Mouse (Mus musculus) E14TG2a.4 (cell line): ENCODE results near the gene Wap.

Source experiments
- CTCF ChIP-seq: conservative IDR thresholded peaks from 2 replicates; pipeline ENCODE4 v1.5.1; 2014; ENCODE audit warnings: low read length
- POU5F1 ChIP-seq: IDR thresholded peaks from 2 replicates; pipeline ENCODE4 v1.6.1; 2014; ENCODE audit warnings: low read length, borderline replicate concordance

DNA sequence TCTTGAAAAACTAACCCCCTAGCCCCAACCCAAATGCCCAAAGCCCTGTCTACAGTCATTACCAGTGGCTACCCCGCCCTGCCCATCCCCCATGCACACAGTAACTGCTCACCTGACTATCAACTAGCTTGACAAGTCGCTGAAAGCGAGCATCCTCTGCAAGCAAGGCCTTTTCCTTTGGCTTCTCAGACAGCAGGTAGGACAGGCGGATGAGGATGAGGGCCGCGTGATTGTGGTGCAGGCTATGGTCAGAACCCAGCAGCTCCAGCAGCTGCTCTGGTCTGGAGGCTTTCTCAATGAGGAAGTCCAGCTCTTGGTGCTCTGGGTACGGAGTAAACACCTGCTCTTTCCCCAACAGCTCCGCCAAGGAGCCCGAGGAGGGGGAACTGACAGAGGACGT lies 14.7 kb downstream of the Wap start:
- TF ChIP-seq CTCF, result no peak
- no peak for TF ChIP-seq POU5F1
